Mouse (Mus musculus) lung, adult 18-20 months (tissue): ENCODE measurements around the gene Rft1.
"Not testable (repeated sequence)": the region's sequence is repeated elsewhere in the genome, so short reads cannot be mapped to it uniquely, and the experiment has no call there.

Experiments
- DNase-seq, 2 experiments: peaks; one replicate each; pipeline ENCODE4 v3.0.0; 2022; ENCODE audit warnings: mixed read lengths in 2 of 2

Rft1 gene

DNA sequence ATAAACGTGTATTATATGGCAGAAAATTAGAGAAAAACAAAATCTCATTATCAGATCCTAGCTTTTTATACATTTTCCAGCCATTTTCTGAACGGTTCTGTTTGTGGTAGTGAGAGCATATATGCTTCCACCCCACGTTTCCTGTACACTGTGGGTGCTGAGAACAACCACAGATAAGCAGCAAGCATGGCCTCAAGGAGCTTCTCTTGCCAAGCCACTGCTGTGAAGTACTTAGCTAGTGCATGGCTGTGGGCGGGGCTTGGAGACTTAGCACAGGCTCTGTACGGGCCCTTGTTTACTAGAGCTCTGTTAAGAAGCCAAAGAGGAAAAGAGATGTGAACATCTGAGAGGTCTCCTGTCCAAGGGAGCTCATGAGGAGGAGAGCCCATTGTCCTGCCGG, 20.8 kb downstream of the Rft1 start:
- peak; percentile 75 to 80 for DNase-seq

DNA sequence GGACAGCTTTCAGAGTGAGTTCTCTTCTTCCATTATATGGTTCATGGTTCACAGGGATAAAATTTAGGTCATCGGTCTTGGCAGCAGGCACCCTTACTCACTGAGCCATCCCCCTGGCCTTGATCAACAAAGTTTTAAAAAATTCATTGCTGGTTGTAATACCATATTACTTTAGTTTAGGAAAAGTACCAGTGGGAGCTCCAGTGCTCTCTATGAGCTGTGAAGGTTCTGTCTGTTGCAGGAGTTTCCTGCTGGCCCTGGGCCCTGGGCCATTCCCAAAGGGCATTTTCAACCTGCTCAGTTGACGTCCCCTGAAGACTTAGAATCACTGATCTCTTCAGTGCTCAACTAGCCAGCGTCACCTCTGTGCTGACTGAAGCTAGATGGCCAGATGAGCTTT, 28.0 kb downstream of the Rft1 start:
- no peak for DNase-seq

DNA sequence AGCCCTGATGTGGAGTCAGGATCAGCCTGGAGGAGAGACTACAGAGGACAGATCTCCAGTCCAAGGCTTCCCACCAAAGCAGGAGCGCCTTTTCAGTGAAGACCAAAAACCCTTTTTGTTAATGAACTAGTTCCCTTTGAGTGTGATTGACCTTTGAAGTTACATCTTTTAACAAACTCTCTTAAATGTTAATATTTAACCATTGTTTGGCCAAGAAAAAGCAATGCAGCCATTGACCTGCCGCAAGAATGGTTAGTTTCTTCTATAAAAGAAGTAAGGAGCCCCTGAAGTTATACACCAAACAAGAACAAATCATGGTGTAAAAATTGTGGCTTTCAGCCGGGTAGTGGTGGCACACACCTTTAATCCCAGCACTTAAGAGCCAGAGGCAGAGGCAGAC, 36.5 kb downstream of the Rft1 start:
- DNase-seq = no peak

DNA sequence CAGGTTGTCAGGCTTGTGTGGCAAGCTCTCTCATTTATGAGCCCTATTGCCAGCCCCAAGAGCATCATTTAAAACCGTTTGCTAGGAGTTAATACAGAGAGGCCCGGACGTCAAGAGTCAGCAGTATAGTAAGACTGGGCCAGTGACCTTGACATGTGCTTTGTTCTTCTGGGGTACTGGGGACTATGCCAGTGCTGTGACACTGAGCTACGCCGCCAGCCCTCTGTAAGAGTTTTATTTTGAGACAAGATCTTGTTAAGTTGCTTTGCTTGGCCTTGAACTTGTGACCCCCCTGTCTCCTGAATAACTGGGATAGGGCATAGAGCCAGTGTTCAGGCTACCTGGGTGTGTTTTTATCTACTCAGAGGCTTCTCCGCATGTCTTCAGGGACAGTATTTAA, 38.3 kb downstream of the Rft1 start:
- DNase-seq = no peak

DNA sequence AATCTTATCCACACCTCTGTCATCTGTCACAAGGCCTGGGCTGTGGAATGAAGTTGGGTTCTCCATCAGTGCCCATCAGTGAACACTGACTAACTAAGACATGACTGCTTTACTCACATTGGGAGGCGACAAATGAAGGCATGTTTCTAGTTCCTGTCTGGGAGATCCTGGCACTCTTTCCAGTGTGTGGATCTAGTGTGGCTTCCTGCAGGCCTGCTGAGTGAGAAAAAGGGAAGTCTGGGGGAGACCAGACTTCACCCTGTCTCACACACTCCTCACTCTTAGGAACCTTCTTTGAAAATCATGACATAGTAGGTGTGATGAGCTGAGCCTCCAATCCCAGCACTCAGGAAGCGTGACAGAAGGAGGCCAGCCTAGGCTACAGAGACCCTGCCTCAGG, 40.6 kb downstream of the Rft1 start:
- peak; percentile 18 to 28 for DNase-seq

DNA sequence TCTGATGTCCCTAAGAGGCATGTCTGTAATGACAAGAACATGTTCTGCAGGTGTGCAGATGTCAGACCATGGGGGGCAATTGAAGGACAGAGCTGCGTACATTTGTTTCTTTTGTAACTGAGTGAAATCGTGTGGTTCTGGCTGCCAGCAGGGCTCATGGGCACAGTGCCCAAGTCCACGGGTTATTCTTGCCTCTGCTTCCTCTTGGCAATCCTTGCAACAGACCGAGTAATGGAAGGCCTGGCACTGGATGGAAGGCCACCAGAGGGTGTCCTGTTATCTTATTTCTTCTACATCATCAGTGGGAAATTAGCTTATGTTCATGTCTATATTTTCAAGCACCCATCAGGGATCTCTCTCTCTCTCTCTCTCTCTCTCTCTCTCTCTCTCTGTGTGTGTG, 41.4 kb downstream of the Rft1 start:
- DNase-seq = peak; percentile 79 to 82

DNA sequence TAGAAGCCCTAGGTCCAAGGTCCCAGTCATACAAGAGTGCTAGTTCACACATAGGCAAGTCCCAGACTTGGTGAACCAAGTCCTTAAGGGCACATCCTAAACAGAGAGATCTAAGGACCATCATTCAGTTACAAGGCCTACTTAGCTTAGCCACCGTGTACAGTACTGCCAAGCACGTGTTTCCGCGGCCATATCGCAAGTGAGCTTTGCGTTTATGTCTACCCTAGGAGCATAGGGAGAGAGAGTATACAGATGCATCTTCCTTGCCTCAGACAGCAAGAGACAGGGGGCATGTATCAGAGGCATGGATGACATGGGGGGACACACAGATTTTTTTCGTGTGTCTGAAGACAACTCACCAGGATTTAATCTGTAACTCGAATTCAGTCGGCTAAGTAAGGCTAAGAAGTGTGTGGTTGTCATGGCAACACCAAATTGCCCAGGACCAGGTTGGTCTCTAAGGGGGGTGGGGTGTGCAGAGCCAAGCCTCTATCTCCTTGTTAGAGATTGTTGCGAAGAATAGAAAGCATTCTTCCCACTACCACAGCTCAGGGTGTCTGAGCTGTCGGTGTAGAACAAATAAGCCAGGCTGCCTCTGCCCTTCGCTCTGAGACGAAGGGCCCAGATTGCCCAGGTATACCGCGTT, 43.4 kb downstream of the Rft1 start:
- DNase-seq = no peak

DNA sequence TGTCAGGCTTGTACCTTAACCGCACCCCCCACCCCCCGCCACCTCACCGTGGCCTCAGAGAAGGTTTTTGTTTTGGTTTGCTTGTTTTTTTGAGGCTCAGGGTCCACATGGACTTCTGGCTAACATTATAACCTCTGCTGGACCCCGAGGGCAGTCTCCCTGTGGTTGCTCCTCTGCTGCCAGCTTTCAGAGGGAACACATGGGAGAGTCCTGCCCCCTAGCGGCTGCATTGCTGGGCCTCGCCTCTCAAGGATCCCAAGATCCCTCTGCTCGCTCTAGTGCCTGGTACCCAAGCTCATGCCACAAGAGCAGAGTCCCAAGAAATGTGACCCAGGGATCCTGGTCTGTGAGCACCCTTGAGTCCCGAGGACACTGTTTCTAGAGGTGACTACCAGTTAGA, 45.5 kb downstream of the Rft1 start:
- DNase-seq = peak; percentile 23 to 57

DNA sequence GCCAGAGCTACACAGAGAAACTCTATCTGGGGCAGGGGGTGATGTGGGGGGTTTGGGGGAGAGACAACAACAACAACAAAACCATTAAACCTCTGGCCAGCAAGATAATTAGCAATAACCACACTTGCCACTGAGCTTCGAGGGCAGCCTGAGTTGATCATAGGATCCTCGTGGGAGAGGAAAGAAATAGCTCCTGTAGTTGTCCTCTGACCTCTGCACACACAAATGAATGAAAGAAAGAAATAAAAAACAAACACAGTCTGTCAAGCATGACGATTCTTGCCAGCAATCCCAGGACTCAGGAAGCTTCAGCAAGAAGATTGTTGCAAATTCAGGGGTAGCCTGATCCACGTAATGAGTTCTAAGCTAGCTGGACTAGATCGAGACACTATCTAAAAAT, 48.4 kb downstream of the Rft1 start:
- DNase-seq = no peak

DNA sequence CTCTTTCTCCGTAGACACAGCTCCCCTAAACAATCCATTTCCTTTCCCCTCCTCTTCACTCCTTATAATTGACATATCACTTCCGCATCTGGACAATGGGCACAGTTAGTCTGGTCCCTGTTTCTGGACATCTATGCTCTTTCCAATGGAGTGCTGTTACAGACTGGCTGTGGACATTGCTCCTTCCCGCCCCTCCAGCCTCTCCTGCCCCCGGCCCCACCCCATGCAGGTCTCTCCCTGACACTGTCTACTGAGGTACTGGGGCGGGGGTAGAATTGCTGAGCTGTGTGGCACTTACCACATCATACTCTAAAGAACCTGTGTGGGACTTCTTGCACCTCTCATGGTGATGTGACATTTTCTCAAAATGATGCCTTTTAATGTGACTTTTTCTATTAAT, 48.9 kb downstream of the Rft1 start:
- no peak for DNase-seq

DNA sequence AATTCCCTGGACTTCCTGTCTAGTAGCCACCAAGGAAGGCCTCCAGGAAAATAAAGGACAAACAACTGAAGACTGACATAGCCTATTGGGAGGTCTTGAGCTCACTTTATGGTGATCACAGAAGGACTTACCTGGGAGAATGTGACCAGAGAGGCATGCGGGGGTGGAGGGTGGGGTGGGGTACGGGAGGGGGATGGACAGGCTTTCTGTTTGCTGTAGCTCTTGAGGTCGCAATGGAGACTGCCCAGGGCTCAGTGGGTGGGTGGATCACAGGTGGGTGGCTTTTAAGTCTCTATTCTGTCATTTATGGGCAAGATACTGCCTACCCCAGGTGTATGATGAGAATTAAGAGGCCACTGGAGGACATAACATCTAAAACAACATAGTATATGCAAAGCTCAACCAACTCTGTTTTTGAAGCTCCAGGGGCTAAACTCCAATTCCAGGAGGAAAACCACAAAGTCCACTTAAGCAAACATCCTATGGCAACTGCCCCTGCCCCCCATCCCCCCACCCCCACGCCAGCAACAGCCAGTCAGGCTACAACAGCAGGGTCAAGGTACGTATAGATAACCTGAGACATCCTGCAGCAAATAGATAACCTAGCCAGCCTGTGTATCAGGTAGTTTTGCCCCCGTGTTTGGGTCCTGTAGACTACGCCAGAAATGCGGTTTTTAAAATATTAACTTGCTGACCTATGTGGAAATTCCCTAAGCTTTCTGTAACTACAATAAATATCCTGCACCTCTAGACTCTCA, 50.1 kb downstream of the Rft1 start:
- no peak for DNase-seq

DNA sequence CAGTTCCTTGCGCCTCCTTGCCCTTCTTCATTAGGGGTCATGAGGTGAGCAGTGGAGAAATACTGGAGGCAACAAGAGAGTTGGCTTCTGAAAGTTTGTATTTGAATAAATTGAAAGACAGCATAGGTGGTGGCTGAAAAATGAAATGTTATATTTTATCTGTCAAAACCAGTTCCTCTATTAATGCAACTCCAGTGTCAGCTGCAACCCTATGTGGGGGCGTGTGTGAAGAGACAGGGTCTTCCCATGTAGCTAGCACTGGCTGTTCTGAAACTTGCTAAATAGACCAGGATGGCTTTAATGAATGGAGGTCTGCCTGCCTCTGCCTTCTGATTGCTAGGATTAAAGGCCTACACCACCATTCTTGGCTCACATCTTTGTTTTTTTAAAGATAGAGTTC, 57.7 kb downstream of the Rft1 start:
- DNase-seq = no peak

DNA sequence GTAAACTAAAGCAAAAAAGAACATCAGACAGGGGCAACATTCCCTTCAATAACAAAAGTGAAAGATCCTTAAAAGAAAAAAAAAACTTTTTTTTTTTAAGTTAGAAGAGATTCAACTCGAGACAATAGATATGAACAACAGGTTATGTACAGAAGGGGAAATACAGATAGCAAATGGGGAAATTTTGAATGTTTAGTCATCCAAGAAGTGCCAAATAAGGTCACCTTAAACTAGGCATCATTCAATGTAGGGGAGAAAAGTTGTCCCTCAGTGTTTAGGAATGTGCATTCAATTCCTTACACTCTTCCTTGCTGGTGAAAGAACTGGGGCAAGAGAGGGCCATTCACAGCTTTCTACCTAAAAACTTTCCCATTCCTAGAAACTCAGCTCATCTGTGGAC, 59.6 kb downstream of the Rft1 start:
- no peak for DNase-seq

DNA sequence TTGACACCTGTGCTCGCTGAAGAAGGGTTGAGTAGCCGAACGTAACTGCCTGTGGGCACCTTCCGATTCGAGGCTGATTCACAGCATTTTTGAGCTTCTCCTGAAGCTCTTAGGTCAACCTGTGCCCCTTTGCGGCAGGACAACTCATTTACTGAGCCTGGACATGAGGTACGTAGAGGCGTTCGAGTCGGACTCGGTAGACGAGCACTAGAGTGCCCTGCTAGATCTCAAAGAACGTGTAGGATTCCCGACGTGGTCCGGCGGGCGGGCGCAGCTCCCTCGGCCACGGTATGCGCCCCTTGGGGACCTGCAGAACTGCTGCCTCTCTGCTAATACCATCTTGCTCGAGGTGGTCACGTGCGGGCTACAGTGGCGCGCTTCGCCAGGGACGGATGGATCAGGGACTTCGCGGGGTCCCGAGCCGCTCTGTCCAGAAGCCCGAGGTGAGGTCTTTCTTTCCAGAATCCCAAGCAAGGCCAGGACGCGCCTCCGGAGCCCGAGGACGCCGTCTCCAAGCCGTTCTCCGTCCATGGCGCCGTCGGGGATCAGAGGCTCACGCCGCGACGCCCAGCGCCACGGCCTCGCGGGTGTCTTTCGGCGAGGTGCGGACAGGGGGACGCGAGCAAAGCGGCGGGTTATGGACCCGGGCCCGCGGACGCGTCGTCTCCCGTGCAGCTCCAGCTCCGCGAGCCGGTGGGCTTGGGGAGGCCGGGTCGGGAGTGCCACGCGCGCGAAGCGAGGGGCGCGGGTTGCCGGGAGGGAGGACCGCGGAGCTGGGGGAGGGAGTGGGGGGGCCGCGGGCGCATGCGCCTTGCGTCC, 60.8 kb downstream of the Rft1 start, which contains the start of gene Sfmbt1:
Sfmbt1 (plus strand) TSS at position 51 of the 819 bp plus-strand sequence.
- DNase-seq = peak in 1 of 2 experiments; percentile 33

DNA sequence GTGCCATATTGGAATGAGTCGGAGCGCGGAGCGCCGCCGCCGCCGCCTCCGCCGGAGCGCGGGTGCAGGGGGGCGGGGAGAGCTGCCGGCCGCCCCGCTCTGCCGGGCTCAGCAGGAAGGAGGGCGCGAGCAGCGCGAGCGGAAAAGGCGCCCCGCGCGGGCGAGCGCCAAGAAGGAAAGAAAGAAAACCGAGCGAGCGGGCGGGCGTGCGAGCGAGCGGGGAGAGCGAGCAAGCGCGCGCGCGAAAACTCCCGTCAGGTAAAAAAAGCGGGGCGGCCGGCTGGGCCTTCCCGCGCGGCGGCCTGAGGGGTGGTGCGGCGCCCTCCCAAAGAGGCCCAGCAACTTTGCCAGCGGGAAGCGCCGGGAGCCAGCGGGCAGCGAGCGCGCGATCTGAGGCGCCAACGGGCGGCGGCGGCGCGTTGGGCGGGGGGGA, 61.5 kb downstream of the Rft1 start:
- peak; percentile 78 to 79 for DNase-seq

DNA sequence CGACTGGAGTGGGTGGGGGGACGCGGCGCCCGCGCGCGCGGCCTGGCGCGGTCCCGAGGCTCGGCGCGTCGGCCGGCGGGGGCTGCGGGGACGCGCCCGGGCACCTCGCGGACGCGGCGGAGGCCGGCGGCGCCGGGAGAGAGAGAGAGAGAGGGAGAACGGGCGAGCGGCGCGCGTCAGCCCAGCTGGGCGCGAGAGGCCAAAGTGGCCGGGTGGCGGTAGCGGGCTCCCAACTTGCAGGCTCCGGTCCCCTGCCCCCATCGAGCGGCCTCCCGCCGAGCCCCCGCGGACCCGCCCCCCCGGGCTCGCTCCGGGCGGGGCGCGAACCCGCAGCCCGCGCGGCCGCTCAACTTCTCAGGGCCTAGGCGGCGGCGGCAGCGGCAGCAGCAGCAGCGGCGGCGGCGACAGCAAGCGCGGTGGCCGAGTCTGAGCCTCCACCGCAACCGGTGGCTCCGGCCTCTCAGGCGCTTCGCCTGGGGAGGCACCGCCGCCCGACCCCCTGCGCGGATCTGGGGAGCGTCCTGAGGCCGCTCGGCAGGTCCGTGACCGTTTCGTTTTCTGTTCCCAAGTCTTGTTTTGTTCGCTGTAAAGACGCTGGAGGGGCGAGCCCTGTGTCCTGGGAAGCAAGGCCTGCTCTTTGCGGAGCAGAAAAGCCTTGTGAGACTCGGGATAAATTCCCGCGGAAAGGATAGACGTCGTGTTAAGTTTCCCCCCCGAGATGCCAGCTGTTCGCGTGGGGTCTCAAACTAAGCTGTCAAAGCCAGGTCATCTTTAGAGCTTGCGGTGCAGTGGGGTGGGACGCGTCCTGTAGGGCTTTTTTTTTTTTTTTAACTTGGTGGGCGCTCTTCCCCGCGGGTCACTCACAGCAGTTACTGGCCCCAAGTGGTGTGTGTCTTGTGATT, 62.1 kb downstream of the Rft1 start:
- peak; percentile 53 to 56 for DNase-seq

DNA sequence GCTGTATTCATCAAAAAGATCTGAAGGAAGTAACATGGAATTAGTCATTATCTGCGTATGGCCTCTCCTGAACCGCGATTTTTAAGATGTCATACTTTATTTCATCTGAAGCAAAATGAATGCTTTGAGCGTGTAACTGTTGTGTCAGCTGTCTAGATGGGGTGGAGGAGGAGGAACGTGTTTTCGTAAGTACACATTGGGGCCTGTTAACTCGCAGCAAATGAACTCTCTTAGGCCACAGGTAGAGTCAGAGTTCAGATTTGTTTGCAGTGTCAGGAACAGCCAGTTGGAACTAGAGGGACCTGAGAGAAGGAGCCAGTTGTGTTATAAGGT, 62.8 kb downstream of the Rft1 start:
- peak in 1 of 2 experiments; percentile 30 for DNase-seq

DNA sequence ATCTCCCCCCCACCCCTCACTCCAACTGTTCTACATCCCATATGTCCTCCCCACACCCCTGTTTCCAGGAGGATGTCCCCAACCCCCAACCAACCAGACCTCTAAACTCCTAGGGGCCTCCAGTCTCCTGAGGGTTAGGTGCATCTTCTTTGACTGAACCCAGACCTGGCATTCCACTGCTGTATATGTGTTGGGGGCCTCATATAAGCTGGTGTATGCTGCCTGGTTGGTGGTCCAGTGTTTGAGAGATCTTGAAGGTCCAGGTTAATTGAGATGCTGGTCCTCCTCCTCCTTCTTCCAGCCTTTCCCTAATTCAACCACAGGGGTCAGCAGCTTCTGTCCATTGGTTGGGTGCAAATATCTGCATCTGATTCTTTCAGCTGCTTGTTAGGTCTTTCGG, 64.5 kb downstream of the Rft1 start:
- not testable (repeated sequence) for DNase-seq

DNA sequence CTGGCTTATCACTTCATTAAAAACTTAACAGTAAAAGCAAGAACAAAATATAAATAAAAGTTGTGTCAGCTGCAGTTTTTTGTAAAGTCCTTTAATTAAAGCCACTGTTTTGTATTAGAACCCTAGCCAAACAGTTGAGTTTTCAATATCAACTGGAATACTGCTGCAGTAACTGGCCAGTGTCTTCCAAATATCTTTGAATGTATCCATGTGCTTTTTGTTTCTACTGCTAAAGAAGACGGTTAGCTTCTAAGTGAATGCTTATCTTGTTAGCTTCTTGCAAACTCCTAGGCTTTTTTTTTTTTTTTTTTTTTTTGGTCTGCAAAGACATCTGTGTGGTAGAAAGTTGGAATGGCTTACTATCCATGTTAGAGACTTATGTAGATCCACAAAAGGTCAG, 65.4 kb downstream of the Rft1 start:
- no peak for DNase-seq

DNA sequence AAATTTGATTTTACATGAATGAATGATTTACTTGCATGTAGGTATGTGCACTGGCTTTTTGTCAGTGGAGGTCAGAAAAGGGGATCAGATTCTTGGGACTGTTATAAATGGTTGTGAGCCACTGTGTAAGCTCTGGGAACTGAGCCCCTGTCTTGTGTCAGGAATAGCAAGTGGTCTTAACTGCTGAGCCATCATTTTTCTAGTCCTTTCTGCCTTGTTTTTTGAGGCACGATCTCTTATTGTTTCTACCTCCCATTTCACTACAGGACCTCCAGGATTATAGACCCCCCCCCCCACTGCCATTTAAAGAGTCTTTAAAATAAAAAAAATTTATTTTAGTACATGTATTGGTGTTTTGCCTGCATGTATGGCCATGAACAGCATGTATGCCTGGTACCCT, 67.7 kb downstream of the Rft1 start:
- DNase-seq = no peak

DNA sequence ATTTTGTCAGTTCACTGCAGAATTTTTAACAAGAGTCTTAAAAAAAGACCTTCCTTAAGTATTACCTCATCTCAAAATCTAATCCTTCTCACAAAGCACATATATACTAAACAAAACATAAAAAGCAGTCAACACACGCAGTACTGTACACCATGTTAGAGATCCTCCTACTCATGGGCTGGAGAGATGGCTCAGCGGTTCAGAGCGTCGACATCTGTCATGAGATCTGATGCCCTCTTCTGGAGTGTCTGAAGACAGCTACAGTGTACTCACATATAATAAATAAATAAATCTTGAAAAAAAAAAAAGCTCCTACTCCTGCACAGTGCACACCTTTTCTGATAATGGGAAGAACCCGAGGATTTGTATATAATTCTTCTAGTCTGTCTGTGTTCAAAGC, 68.2 kb downstream of the Rft1 start:
- no peak for DNase-seq

DNA sequence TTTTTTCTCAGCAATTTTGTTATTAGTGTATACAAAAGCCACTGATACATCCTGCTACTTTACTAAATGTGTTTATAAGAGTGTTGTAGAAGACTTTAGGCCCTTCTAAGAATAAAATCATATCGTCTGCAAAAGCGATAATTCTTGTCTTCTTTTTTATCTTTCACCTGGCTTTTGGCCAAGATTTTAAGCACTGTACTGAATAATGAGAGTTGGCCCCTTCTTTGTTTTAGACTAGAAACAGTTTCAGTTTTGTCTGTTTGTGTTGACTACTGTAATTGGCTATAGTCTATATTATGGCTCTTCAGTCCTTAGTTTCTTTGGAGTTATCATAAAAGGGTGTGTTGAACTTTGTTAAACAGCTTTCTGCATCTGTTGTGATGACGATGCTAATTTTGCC, 77.7 kb downstream of the Rft1 start:
- no peak for DNase-seq

DNA sequence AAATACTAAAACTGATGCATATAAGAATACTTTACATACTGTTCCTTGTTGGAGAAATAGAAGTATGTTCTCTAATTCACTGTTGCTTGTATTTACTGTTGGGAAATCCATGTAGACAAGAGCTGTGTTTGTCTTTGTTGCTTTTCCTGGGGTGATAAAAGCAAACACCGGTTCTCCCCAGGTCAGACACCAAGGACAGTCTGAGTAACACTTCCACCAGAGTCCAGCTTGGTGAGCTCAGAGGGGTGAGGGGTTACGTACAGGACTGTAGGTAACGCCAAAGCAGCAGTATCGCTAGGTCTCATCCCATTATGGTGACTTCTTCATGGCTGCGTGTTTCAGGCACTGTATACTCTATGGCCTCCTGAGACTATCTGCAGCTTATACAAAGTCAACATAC, 80.5 kb downstream of the Rft1 start:
- DNase-seq = no peak
